Mouse (Mus musculus) liver, embryonic 14.5 days (tissue): ENCODE results near the gene 1700129C05Rik.

ENCODE experiments used
- CTCF ChIP-seq: IDR thresholded peaks from 2 replicates; pipeline ENCODE4 v1.5.1; 2016; ENCODE audit warnings: antibody characterized with exemption, low read depth, control low read depth
- EP300 ChIP-seq: IDR thresholded peaks from 2 replicates; pipeline ENCODE4 v1.6.1; 2016; ENCODE audit warnings: antibody characterized with exemption, low read depth

- TF ChIP-seq CTCF: no peak
- no peak for TF ChIP-seq EP300
Observed at GRCm38 (mm10) chr14:59186121-59186520, 43.4 kb upstream of the 1700129C05Rik start.
